Mouse (Mus musculus): ENCODE data around the gene Plpp1. TPM values are rescaled to one million over a fixed set of nuclear protein-coding genes. Genes with fewer than 3 reads are reported as not detected.
A peak's percentile ranks its signal among the peaks of the same experiment; 100 is the strongest.

Plpp1 gene
- total RNA-seq, 1 experiment: 38.2 TPM

GRCm38 (mm10) chr13:112771447-112772208 is 29.0 kb upstream of the Plpp1 start:
- in situ Hi-C loops (cut with MboI; ENCODE audit: low sequenced_read_pairs in 2 of 2, unreplicated experiment in 2 of 2): no loop called here
- H3K27ac ChIP-seq (ENCODE audit: insufficient read depth, low read depth, low read length, poor library complexity, severe bottlenecking): peak overlapping the region; percentile 93
- H3K9ac ChIP-seq (ENCODE audit: insufficient read depth, low read depth, low read length, poor library complexity, severe bottlenecking): peak overlapping the region; percentile 5; the same call in 1 of the 2 replicates

GRCm38 (mm10) chr13:112772252-112772651 is 28.3 kb upstream of the Plpp1 start:
- in situ Hi-C loops (cut with MboI; ENCODE audit: low sequenced_read_pairs in 2 of 2, unreplicated experiment in 2 of 2): no loop called here
- H3K4me1 ChIP-seq (ENCODE audit: control insufficient read depth in 2 of 2, insufficient read depth in 2 of 2, low read length in 2 of 2, poor library complexity in 1 of 2): peaks cover 11 to 12% of the 10 kb centered on the region in 2 experiments
- H3K36me3 ChIP-seq (ENCODE audit: control insufficient read depth, insufficient read depth, low read length, poor library complexity, severe bottlenecking): no peaks in the 10 kb centered on the region
- H3K9ac ChIP-seq (ENCODE audit: insufficient read depth, low read depth, low read length, poor library complexity, severe bottlenecking): no peak overlapping the region
- H3K4me3 ChIP-seq (ENCODE audit: insufficient read depth in 1 of 2, low read depth in 1 of 2, low read length in 2 of 2, poor library complexity in 1 of 2, severe bottlenecking in 1 of 2): 0 out of 4 replicates have a peak overlapping the region, but pooled peaks of 1 of the 2 experiments have one; percentile 11
- no peak for TF ChIP-seq MAFK (IDR thresholded peaks at IDR 0.05; ENCODE audit: insufficient read depth, low read depth, low read length)
- TF ChIP-seq ZNF384 (IDR thresholded peaks at IDR 0.05; ENCODE audit: low read depth, low read length): no peak
- no peak for TF ChIP-seq ZC3H11A (IDR thresholded peaks at IDR 0.05; ENCODE audit: borderline replicate concordance, low read depth, low read length)
- no peak for TF ChIP-seq CHD2 (IDR thresholded peaks at IDR 0.05; ENCODE audit: low read depth, low read length)
- no peak for TF ChIP-seq HCFC1 (IDR thresholded peaks at IDR 0.05; ENCODE audit: borderline replicate concordance, insufficient read depth, low read length)
- no peak for DNase-seq (ENCODE audit: low read depth, low spot score)
- H3K9me3 ChIP-seq (ENCODE audit: control insufficient read depth, insufficient read depth, low read depth, low read length): no peaks in the 10 kb centered on the region
- peak overlapping the region; percentile 93; the same call in 1 of the 2 replicates for H3K27ac ChIP-seq (ENCODE audit: insufficient read depth, low read depth, low read length, poor library complexity, severe bottlenecking)

More at GRCm38 (mm10) chr13:112771447-112772208, 29.0 kb upstream of the Plpp1 start:
- no peak for DNase-seq (ENCODE audit: low read depth, low spot score)
- Histone ChIP-seq H3K36me3 (ENCODE audit: control insufficient read depth, insufficient read depth, low read length, poor library complexity, severe bottlenecking) (no peaks in the 10 kb centered on the region), H3K9me3 (ENCODE audit: control insufficient read depth, insufficient read depth, low read depth, low read length) (no peaks in the 10 kb centered on the region), H3K4me3 (ENCODE audit: insufficient read depth in 1 of 2, low read depth in 1 of 2, low read length in 2 of 2, poor library complexity in 1 of 2, severe bottlenecking in 1 of 2) (peak overlapping the region in 1 of 2 experiments; percentile 11; a peak in 2 of 4 replicates), H3K4me1 (ENCODE audit: control insufficient read depth in 2 of 2, insufficient read depth in 2 of 2, low read length in 2 of 2, poor library complexity in 1 of 2) (peaks cover 11 to 12% of the 10 kb centered on the region in 2 experiments)
- TF ChIP-seq ZNF384 (IDR thresholded peaks at IDR 0.05; ENCODE audit: low read depth, low read length): peak; percentile 86
- no peak for TF ChIP-seq MAFK (IDR thresholded peaks at IDR 0.05; ENCODE audit: insufficient read depth, low read depth, low read length)

DNA sequence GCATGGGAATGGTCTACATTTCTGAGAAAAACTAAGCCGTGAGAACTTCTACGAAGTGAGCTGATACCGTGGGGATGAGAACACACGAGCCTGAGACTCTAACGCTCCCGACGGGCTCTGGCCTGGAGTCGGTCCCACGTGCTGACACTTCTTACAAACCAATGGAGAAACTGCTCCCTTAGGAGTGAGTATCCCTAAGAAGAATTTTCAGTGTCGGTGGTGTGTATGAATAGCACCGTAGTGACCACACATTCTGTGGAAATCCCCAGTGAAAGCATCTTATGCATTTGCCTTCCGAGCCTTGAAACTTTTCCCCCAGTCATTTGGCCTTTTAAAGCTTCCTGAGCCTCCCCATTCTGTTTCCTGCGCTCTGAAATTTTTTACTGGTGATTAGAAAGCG is 27.7 kb upstream of the Plpp1 start:
- in situ Hi-C loops (cut with MboI; ENCODE audit: low sequenced_read_pairs in 2 of 2, unreplicated experiment in 2 of 2): no loop called here
- no peak overlapping the region for H3K9ac ChIP-seq (ENCODE audit: insufficient read depth, low read depth, low read length, poor library complexity, severe bottlenecking)
- no peak for TF ChIP-seq MAFK (IDR thresholded peaks at IDR 0.05; ENCODE audit: insufficient read depth, low read depth, low read length)
- TF ChIP-seq HCFC1 (IDR thresholded peaks at IDR 0.05; ENCODE audit: borderline replicate concordance, insufficient read depth, low read length): no peak
- no peak for TF ChIP-seq ZNF384 (IDR thresholded peaks at IDR 0.05; ENCODE audit: low read depth, low read length)
- TF ChIP-seq ZC3H11A (IDR thresholded peaks at IDR 0.05; ENCODE audit: borderline replicate concordance, low read depth, low read length): no peak
- no peak for TF ChIP-seq CHD2 (IDR thresholded peaks at IDR 0.05; ENCODE audit: low read depth, low read length)
- no peaks in the 10 kb centered on the region for H3K36me3 ChIP-seq (ENCODE audit: control insufficient read depth, insufficient read depth, low read length, poor library complexity, severe bottlenecking)
- H3K4me1 ChIP-seq (ENCODE audit: control insufficient read depth in 2 of 2, insufficient read depth in 2 of 2, low read length in 2 of 2, poor library complexity in 1 of 2): peaks cover 11 to 12% of the 10 kb centered on the region in 2 experiments
- DNase-seq (ENCODE audit: low read depth, low spot score): no peak
- H3K4me3 ChIP-seq (ENCODE audit: insufficient read depth in 1 of 2, low read depth in 1 of 2, low read length in 2 of 2, poor library complexity in 1 of 2, severe bottlenecking in 1 of 2): no peak overlapping the region
- no peak overlapping the region for H3K27ac ChIP-seq (ENCODE audit: insufficient read depth, low read depth, low read length, poor library complexity, severe bottlenecking)
- no peaks in the 10 kb centered on the region for H3K9me3 ChIP-seq (ENCODE audit: control insufficient read depth, insufficient read depth, low read depth, low read length)

- TF ChIP-seq CHD2 (IDR thresholded peaks at IDR 0.05; ENCODE audit: low read depth, low read length) (no peak), ZNF384 (IDR thresholded peaks at IDR 0.05; ENCODE audit: low read depth, low read length) (no peak), ZC3H11A (IDR thresholded peaks at IDR 0.05; ENCODE audit: borderline replicate concordance, low read depth, low read length) (no peak), MAFK (IDR thresholded peaks at IDR 0.05; ENCODE audit: insufficient read depth, low read depth, low read length) (no peak), HCFC1 (IDR thresholded peaks at IDR 0.05; ENCODE audit: borderline replicate concordance, insufficient read depth, low read length) (no peak)
- Histone ChIP-seq H3K4me3 (ENCODE audit: insufficient read depth in 1 of 2, low read depth in 1 of 2, low read length in 2 of 2, poor library complexity in 1 of 2, severe bottlenecking in 1 of 2) (no peak overlapping the region), H3K9me3 (ENCODE audit: control insufficient read depth, insufficient read depth, low read depth, low read length) (no peaks in the 10 kb centered on the region), H3K9ac (ENCODE audit: insufficient read depth, low read depth, low read length, poor library complexity, severe bottlenecking) (no peak overlapping the region), H3K27ac (ENCODE audit: insufficient read depth, low read depth, low read length, poor library complexity, severe bottlenecking) (no peak overlapping the region), H3K4me1 (ENCODE audit: control insufficient read depth in 2 of 2, insufficient read depth in 2 of 2, low read length in 2 of 2, poor library complexity in 1 of 2) (peaks cover 11 to 12% of the 10 kb centered on the region in 2 experiments), H3K36me3 (ENCODE audit: control insufficient read depth, insufficient read depth, low read length, poor library complexity, severe bottlenecking) (no peaks in the 10 kb centered on the region)
- DNase-seq (ENCODE audit: low read depth, low spot score): no peak
- in situ Hi-C loops (cut with MboI; ENCODE audit: low sequenced_read_pairs in 2 of 2, unreplicated experiment in 2 of 2): no loop called here
These were observed 26.5 kb upstream of the Plpp1 start for GRCm38 (mm10) chr13:112773991-112774675.

Data from ES-E14 (cell line).